Mouse (Mus musculus): ENCODE results near the gene Slc3a2. TPM values are rescaled to one million over a fixed set of nuclear protein-coding genes. Genes with fewer than 3 reads are reported as not detected.

The Slc3a2 gene
- total and polyA plus RNA-seq, 3 experiments = 269 to 478 (median 284) TPM

- TF ChIP-seq ELF1 (IDR thresholded peaks at IDR 0.05; ENCODE audit: low read depth, low read length) = no peak
- TF ChIP-seq CHD1 (IDR thresholded peaks at IDR 0.05; ENCODE audit: low read depth, low read length) = no peak
- no peak for TF ChIP-seq USF2 (conservative IDR thresholded peaks at IDR 0.05; ENCODE audit: low read depth, low read length)
- no peak for TF ChIP-seq HCFC1 (IDR thresholded peaks at IDR 0.05; ENCODE audit: low read depth, low read length)
- no peak for TF ChIP-seq RAD21 (IDR thresholded peaks at IDR 0.05; ENCODE audit: low read depth, low read length)
- TF ChIP-seq EP300 (IDR thresholded peaks at IDR 0.05; ENCODE audit: low read length) = no peak
- TF ChIP-seq SMC3 (IDR thresholded peaks at IDR 0.05; ENCODE audit: low read depth, low read length) = no peak
- no peak for TF ChIP-seq RCOR1 (conservative IDR thresholded peaks at IDR 0.05; ENCODE audit: low read depth, low read length)
- TF ChIP-seq ZNF384 (IDR thresholded peaks at IDR 0.05; ENCODE audit: low read depth, low read length) = peak; percentile 28; the same call in 1 of the 2 replicates
Observed at GRCm38 (mm10) chr19:8727495-8728114, 4.4 kb upstream of the Slc3a2 start (continued).

- Histone ChIP-seq H3K4me1 (ENCODE audit: control insufficient read depth in 1 of 2, insufficient read depth in 2 of 2) (peaks cover 2 to 21% of the 10 kb centered on the region in 2 experiments; a peak in 3 of 4 replicates), H3K27me3 (replicated peaks) (no peaks in the 10 kb centered on the region), H3K79me2 (replicated peaks; ENCODE audit: control insufficient read depth, extremely low read depth, insufficient read depth, poor library complexity, severe bottlenecking) (peaks cover 33% of the 10 kb centered on the region), H3K4me3 (replicated peaks in 1 of 3; ENCODE audit: low read depth in 2 of 3, low read length in 2 of 3, poor library complexity in 1 of 3) (peak overlapping the region in 2 of 3 experiments; percentile 17 to 81), H3K9me3 (replicated peaks; ENCODE audit: low read length) (no peaks in the 10 kb centered on the region), H3K36me3 (replicated peaks in 1 of 2; ENCODE audit: control insufficient read depth in 1 of 2, insufficient read depth in 1 of 2, low read length in 1 of 2) (peaks cover 26 to 34% of the 10 kb centered on the region in 2 experiments), H3K4me2 (ENCODE audit: insufficient read depth, low read depth, poor library complexity, severe bottlenecking) (peak overlapping the region; percentile 68), H3K27ac (ENCODE audit: insufficient read depth, low read depth) (no peak overlapping the region), H3K9ac (ENCODE audit: insufficient read depth, low read depth) (peak overlapping the region; percentile 100; the same call in 1 of the 2 replicates)
- dilution Hi-C loops (cut with MboI; ENCODE audit: extremely low pct_ligation_motif_present, extremely low pct_unique_long_range_greater_than_20kb, low sequenced_read_pairs) (no loop called here), in situ Hi-C loops (cut with MboI; ENCODE audit: low pct_ligation_motif_present, low pct_unique_long_range_greater_than_20kb, low sequenced_read_pairs) (loop anchor here (25.0 kb wide), 1 partner anchor 386 kb away; no protein-coding TSS in a partner anchor)
- no peak for DNase-seq (ENCODE audit: extremely low read depth)
- TF ChIP-seq MAZ (IDR thresholded peaks at IDR 0.05; ENCODE audit: low read depth, low read length) (no peak), MYC (IDR thresholded peaks at IDR 0.05; ENCODE audit: low read depth, low read length) (0 out of 2 replicates have a peak, but pooled peaks have one; percentile 34), KAT2A (IDR thresholded peaks at IDR 0.05; ENCODE audit: insufficient replicate concordance, low read length) (0 out of 2 replicates have a peak, but pooled peaks have one; percentile 40), SMC3 (IDR thresholded peaks at IDR 0.05; ENCODE audit: low read depth, low read length) (0 out of 2 replicates have a peak, but pooled peaks have one; percentile 1), CHD1 (IDR thresholded peaks at IDR 0.05; ENCODE audit: low read depth, low read length) (no peak), ZKSCAN1 (IDR thresholded peaks at IDR 0.05; ENCODE audit: borderline replicate concordance, low read depth, low read length) (no peak), SIN3A (IDR thresholded peaks at IDR 0.05; ENCODE audit: low read length) (0 out of 2 replicates have a peak, but pooled peaks have one; percentile 10), USF2 (conservative IDR thresholded peaks at IDR 0.05; ENCODE audit: low read depth, low read length) (no peak), CHD2 (IDR thresholded peaks at IDR 0.05; ENCODE audit: low read length) (no peak; the same call in 1 of the 2 replicates), USF1 (IDR thresholded peaks at IDR 0.05; ENCODE audit: low read depth, low read length) (no peak), TBP (conservative IDR thresholded peaks at IDR 0.05; ENCODE audit: low read depth, low read length) (no peak), NRF1 (IDR thresholded peaks at IDR 0.05; ENCODE audit: low read depth, low read length) (no peak), E2F4 (IDR thresholded peaks at IDR 0.05; ENCODE audit: insufficient replicate concordance, low read depth, low read length) (no peak), UBTF (IDR thresholded peaks at IDR 0.05; ENCODE audit: low read depth, low read length) (no peak), ZNF384 (IDR thresholded peaks at IDR 0.05; ENCODE audit: low read depth, low read length) (no peak), BHLHE40 (IDR thresholded peaks at IDR 0.05; ENCODE audit: low read depth, low read length) (no peak), ZC3H11A (IDR thresholded peaks at IDR 0.05; ENCODE audit: low read depth, low read length) (no peak), IRF4 (IDR thresholded peaks at IDR 0.05; ENCODE audit: low read depth, low read length) (no peak), JUND (conservative IDR thresholded peaks at IDR 0.05; ENCODE audit: low read depth, low read length) (no peak), POLR2A (IDR thresholded peaks at IDR 0.05; ENCODE audit: low read depth, low read length) (peak; percentile 49), RCOR1 (conservative IDR thresholded peaks at IDR 0.05; ENCODE audit: low read depth, low read length) (no peak), ETS1 (conservative IDR thresholded peaks at IDR 0.05; ENCODE audit: low read depth, low read length) (no peak), MAFK (IDR thresholded peaks at IDR 0.05; ENCODE audit: insufficient replicate concordance, low read length) (no peak), GABPA (IDR thresholded peaks at IDR 0.05; ENCODE audit: insufficient replicate concordance, low read depth, low read length) (no peak), JUN (IDR thresholded peaks at IDR 0.05; ENCODE audit: insufficient read depth, low read depth, low read length) (no peak), NELFE (IDR thresholded peaks at IDR 0.05; ENCODE audit: low read depth, low read length) (no peak; the same call in 1 of the 2 replicates), MXI1 (IDR thresholded peaks at IDR 0.05; ENCODE audit: low read depth, low read length) (no peak), RAD21 (IDR thresholded peaks at IDR 0.05; ENCODE audit: low read depth, low read length) (no peak), MEF2A (IDR thresholded peaks at IDR 0.05; ENCODE audit: borderline replicate concordance, low read depth, low read length) (no peak), TCF12 (IDR thresholded peaks at IDR 0.05; ENCODE audit: low read depth, low read length) (no peak)
Observed at GRCm38 (mm10) chr19:8726609-8727390, 3.6 kb upstream of the Slc3a2 start.

Measured in CH12.LX (cell line).